Mouse (Mus musculus): Measurements from ENCODE around the gene Tex14.

Tex14 gene

GRCm38 (mm10) chr11:87568255-87568953 lies 163.5 kb downstream of the Tex14 start, which contains the start of gene Sept4:
TSS of gene Sept4 (plus strand) at chr11:87568903.
- no peak for DNase-seq (ENCODE audit: low read depth, low spot score)

GRCm38 (mm10) chr11:87570743-87571142 lies 165.9 kb downstream of the Tex14 start:
- DNase-seq (ENCODE audit: low read depth, low spot score): no peak

GRCm38 (mm10) chr11:87571361-87571950 lies 166.6 kb downstream of the Tex14 start:
- no peak for DNase-seq (ENCODE audit: low read depth, low spot score)

GRCm38 (mm10) chr11:87573751-87574150 lies 168.9 kb downstream of the Tex14 start:
- no peak for DNase-seq (ENCODE audit: low read depth, low spot score)

GRCm38 (mm10) chr11:87574520-87575180 lies 169.8 kb downstream of the Tex14 start:
- DNase-seq (ENCODE audit: low read depth, low spot score): no peak

- no peak for DNase-seq (ENCODE audit: low read depth, low spot score)
Measured at GRCm38 (mm10) chr11:87577601-87578248, 172.9 kb downstream of the Tex14 start.

GRCm38 (mm10) chr11:87578249-87578962 lies 173.5 kb downstream of the Tex14 start:
- DNase-seq (ENCODE audit: low read depth, low spot score): peak; percentile 29

GRCm38 (mm10) chr11:87578963-87579601 lies 174.2 kb downstream of the Tex14 start:
- no peak for DNase-seq (ENCODE audit: low read depth, low spot score)

GRCm38 (mm10) chr11:87579713-87580112 lies 174.8 kb downstream of the Tex14 start:
- no peak for DNase-seq (ENCODE audit: low read depth, low spot score)

GRCm38 (mm10) chr11:87580543-87581085 lies 175.7 kb downstream of the Tex14 start:
- no peak for DNase-seq (ENCODE audit: low read depth, low spot score)

GRCm38 (mm10) chr11:87581161-87581865 lies 176.4 kb downstream of the Tex14 start:
- no peak for DNase-seq (ENCODE audit: low read depth, low spot score)

- DNase-seq (ENCODE audit: low read depth, low spot score): no peak
Measured at GRCm38 (mm10) chr11:87581933-87582710, 177.3 kb downstream of the Tex14 start.

- DNase-seq (ENCODE audit: low read depth, low spot score): no peak
Measured at GRCm38 (mm10) chr11:87583291-87584034, 178.6 kb downstream of the Tex14 start.

GRCm38 (mm10) chr11:87584711-87585505 lies 180.0 kb downstream of the Tex14 start:
- DNase-seq (ENCODE audit: low read depth, low spot score): no peak

GRCm38 (mm10) chr11:87587211-87587874 lies 182.5 kb downstream of the Tex14 start:
- no peak for DNase-seq (ENCODE audit: low read depth, low spot score)

- no peak for DNase-seq (ENCODE audit: low read depth, low spot score)
Measured at GRCm38 (mm10) chr11:87589605-87590004, 184.7 kb downstream of the Tex14 start.

- DNase-seq (ENCODE audit: low read depth, low spot score): peak; percentile 16
Measured at GRCm38 (mm10) chr11:87590841-87591525, 186.1 kb downstream of the Tex14 start.
